Mouse (Mus musculus) heart, embryonic 13.5 days (tissue): Measurements from ENCODE around the gene Sox5. TPM values are rescaled to one million over a fixed set of nuclear protein-coding genes. Genes with fewer than 3 reads are reported as not detected.

Experiments used
- ATAC-seq: fragments of 200-750 bp; cut with Nextera tagmentation; 2 replicates; pipeline ENCODE4 v1.8.0; 2017; ENCODE audit warnings: moderate TSS enrichment; ENCODE audit not compliant: insufficient number of reproducible peaks, low FRiP score, low TSS enrichment; ENCODE audit errors: extremely low read depth
- H3K27ac ChIP-seq: fragments of 300-500 bp; sonication (generic); replicated peaks from 2 replicates; pipeline ENCODE4 v1.5.1; 2015; ENCODE audit warnings: moderate library complexity, mild to moderate bottlenecking, inconsistent platforms
- H3K27me3 ChIP-seq: fragments of 300-500 bp; sonication (generic); replicated peaks from 2 replicates; pipeline ENCODE4 v1.6.1; 2015; ENCODE audit warnings: mild to moderate bottlenecking, inconsistent platforms
- H3K36me3 ChIP-seq: fragments of 300-500 bp; sonication (generic); 2 replicates; pipeline ENCODE4 v1.6.1; 2015; ENCODE audit warnings: mild to moderate bottlenecking, inconsistent platforms
- H3K4me1 ChIP-seq: fragments of 300-500 bp; sonication (generic); 2 replicates; pipeline ENCODE4 v1.6.1; 2015; ENCODE audit warnings: inconsistent platforms
- H3K4me2 ChIP-seq: fragments of 300-500 bp; sonication (generic); 2 replicates; pipeline ENCODE4 v1.6.1; 2015; ENCODE audit warnings: inconsistent platforms, mild to moderate bottlenecking, moderate library complexity
- H3K4me3 ChIP-seq: fragments of 300-500 bp; sonication (generic); 2 replicates; pipeline ENCODE4 v1.5.1; 2015; ENCODE audit warnings: moderate library complexity, mild to moderate bottlenecking, inconsistent platforms
- H3K9ac ChIP-seq: fragments of 300-500 bp; sonication (generic); 2 replicates; pipeline ENCODE4 v1.6.1; 2015; ENCODE audit warnings: inconsistent platforms, mild to moderate bottlenecking, moderate library complexity
- H3K9me3 ChIP-seq: fragments of 300-500 bp; sonication (generic); 2 replicates; pipeline ENCODE4 v1.6.1; 2016; ENCODE audit warnings: inconsistent platforms
- WGBS: fragments of 180-500 bp; shearing (Covaris S2); methylation state at CpG from one replicate; pipeline ENCODE4 v1.1.7; 2015; ENCODE audit warnings: mixed read lengths; 5-methylcytosine and 5-hydroxymethylcytosine counted together
- polyA plus RNA-seq: library from polyadenylated mRNA; unstranded; fragments of >200 nt; fragmentation: Nextera tagmentation; extraction: Ambion mirVana; gene quantifications from 2 replicates; pipeline ENCODE4 v1.2.1, GENCODE M21; 2015

Gene Sox5
- polyA plus RNA-seq, 1 experiment from 2014 or later: 12.1 TPM

- ATAC-seq: no peak
- Histone ChIP-seq H3K27me3 (no peaks in the 10 kb centered on the region), H3K4me3 (no peak overlapping the region), H3K36me3 (no peaks in the 10 kb centered on the region), H3K9me3 (no peaks in the 10 kb centered on the region; the same call in 1 of the 2 replicates), H3K4me1 (peaks cover 11% of the 10 kb centered on the region; the same call in 1 of the 2 replicates), H3K4me2 (peak overlapping the region; percentile 18; the same call in 1 of the 2 replicates), H3K9ac (no peak overlapping the region), H3K27ac (no peak overlapping the region)
- 64% methylated on average over 16 of the region's 16 CpGs for WGBS
Observed at GRCm38 (mm10) chr6:144477287-144478064, 304.3 kb downstream of the Sox5 start.

GRCm38 (mm10) chr6:144473437-144473836 is 308.3 kb downstream of the Sox5 start:
- H3K27me3 ChIP-seq: no peaks in the 10 kb centered on the region
- no peaks in the 10 kb centered on the region; the same call in 1 of the 2 replicates for H3K9me3 ChIP-seq
- no peak overlapping the region for H3K27ac ChIP-seq
- no peak overlapping the region for H3K4me2 ChIP-seq
- 81% methylated on average over 7 of the region's 7 CpGs for WGBS
- no peak for ATAC-seq
- H3K4me3 ChIP-seq: no peak overlapping the region
- no peaks in the 10 kb centered on the region for H3K36me3 ChIP-seq
- no peaks in the 10 kb centered on the region for H3K4me1 ChIP-seq
- no peak overlapping the region for H3K9ac ChIP-seq

- no peak overlapping the region for H3K4me2 ChIP-seq
- H3K36me3 ChIP-seq: no peaks in the 10 kb centered on the region
- H3K9ac ChIP-seq: no peak overlapping the region
- no peak for ATAC-seq
- no peak overlapping the region for H3K4me3 ChIP-seq
- H3K9me3 ChIP-seq: no peaks in the 10 kb centered on the region; the same call in 1 of the 2 replicates
- 61% methylated on average over 14 of the region's 14 CpGs for WGBS
- H3K27ac ChIP-seq: no peak overlapping the region
- H3K4me1 ChIP-seq: no peaks in the 10 kb centered on the region
- no peaks in the 10 kb centered on the region for H3K27me3 ChIP-seq
Observed at GRCm38 (mm10) chr6:144472089-144472900, 309.5 kb downstream of the Sox5 start.

GRCm38 (mm10) chr6:144466711-144467110 is 315.1 kb downstream of the Sox5 start:
- H3K4me2 ChIP-seq: no peak overlapping the region
- 63% methylated on average over 15 of the region's 15 CpGs for WGBS
- no peaks in the 10 kb centered on the region for H3K9me3 ChIP-seq
- no peaks in the 10 kb centered on the region for H3K27me3 ChIP-seq
- no peak overlapping the region for H3K27ac ChIP-seq
- no peaks in the 10 kb centered on the region for H3K36me3 ChIP-seq
- no peak overlapping the region for H3K4me3 ChIP-seq
- no peak overlapping the region for H3K9ac ChIP-seq
- no peaks in the 10 kb centered on the region for H3K4me1 ChIP-seq
- no peak; the same call in 1 of the 2 replicates for ATAC-seq

- Histone ChIP-seq H3K27me3 (no peaks in the 10 kb centered on the region), H3K4me2 (no peak overlapping the region), H3K9me3 (no peaks in the 10 kb centered on the region), H3K4me1 (no peaks in the 10 kb centered on the region), H3K27ac (no peak overlapping the region), H3K9ac (no peak overlapping the region), H3K36me3 (no peaks in the 10 kb centered on the region), H3K4me3 (no peak overlapping the region)
- WGBS: 76% methylated on average over 6 of the region's 6 CpGs
- ATAC-seq: no peak
Observed at GRCm38 (mm10) chr6:144463691-144464090, 318.1 kb downstream of the Sox5 start.

GRCm38 (mm10) chr6:144463274-144463673 is 318.5 kb downstream of the Sox5 start:
- Histone ChIP-seq H3K4me3 (no peak overlapping the region), H3K27ac (no peak overlapping the region), H3K9ac (no peak overlapping the region), H3K36me3 (no peaks in the 10 kb centered on the region), H3K4me2 (no peak overlapping the region), H3K9me3 (no peaks in the 10 kb centered on the region), H3K4me1 (no peaks in the 10 kb centered on the region), H3K27me3 (no peaks in the 10 kb centered on the region)
- WGBS: 82% methylated on average over 5 of the region's 5 CpGs
- ATAC-seq: no peak

GRCm38 (mm10) chr6:144459486-144459885 is 322.3 kb downstream of the Sox5 start:
- Histone ChIP-seq H3K4me2 (no peak overlapping the region), H3K27me3 (no peaks in the 10 kb centered on the region; the same call in 1 of the 2 replicates), H3K27ac (no peak overlapping the region), H3K36me3 (no peaks in the 10 kb centered on the region), H3K9ac (no peak overlapping the region), H3K9me3 (no peaks in the 10 kb centered on the region), H3K4me1 (no peaks in the 10 kb centered on the region), H3K4me3 (no peak overlapping the region)
- 82% methylated on average over 8 of the region's 8 CpGs for WGBS
- ATAC-seq: no peak

- ATAC-seq: no peak
- Histone ChIP-seq H3K4me1 (no peaks in the 10 kb centered on the region), H3K9me3 (no peaks in the 10 kb centered on the region), H3K9ac (no peak overlapping the region), H3K4me3 (no peak overlapping the region), H3K27ac (no peak overlapping the region), H3K4me2 (no peak overlapping the region), H3K27me3 (no peaks in the 10 kb centered on the region; the same call in 1 of the 2 replicates), H3K36me3 (no peaks in the 10 kb centered on the region)
- WGBS: 82% methylated on average over 9 of the region's 9 CpGs
Observed at GRCm38 (mm10) chr6:144457500-144457899, 324.3 kb downstream of the Sox5 start.

- Histone ChIP-seq H3K9me3 (no peaks in the 10 kb centered on the region), H3K9ac (no peak overlapping the region), H3K4me3 (no peak overlapping the region), H3K36me3 (no peaks in the 10 kb centered on the region), H3K4me1 (no peaks in the 10 kb centered on the region), H3K27ac (no peak overlapping the region), H3K27me3 (no peaks in the 10 kb centered on the region; the same call in 1 of the 2 replicates), H3K4me2 (no peak overlapping the region)
- WGBS: 55% methylated on average over 11 of the region's 11 CpGs
- ATAC-seq: no peak
Observed at GRCm38 (mm10) chr6:144454291-144455276, 327.2 kb downstream of the Sox5 start.

GRCm38 (mm10) chr6:144453605-144454004 is 328.2 kb downstream of the Sox5 start:
- Histone ChIP-seq H3K4me1 (no peaks in the 10 kb centered on the region), H3K4me2 (no peak overlapping the region), H3K36me3 (no peaks in the 10 kb centered on the region), H3K27ac (no peak overlapping the region), H3K9ac (no peak overlapping the region), H3K4me3 (no peak overlapping the region), H3K27me3 (no peaks in the 10 kb centered on the region; the same call in 1 of the 2 replicates), H3K9me3 (no peaks in the 10 kb centered on the region)
- 65% methylated on average over 7 of the region's 7 CpGs for WGBS
- ATAC-seq: no peak
